Mouse (Mus musculus) lung, adult 18-20 months (tissue): ENCODE measurements around the gene Mptx2.
"Not testable (repeated sequence)": the region's sequence is repeated elsewhere in the genome, so short reads cannot be mapped to it uniquely, and the experiment has no call there.

Experiments used
- DNase-seq, 2 experiments: peaks; one replicate each; pipeline ENCODE4 v3.0.0; 2022; ENCODE audit warnings: mixed read lengths in 2 of 2

The Mptx2 gene

DNA sequence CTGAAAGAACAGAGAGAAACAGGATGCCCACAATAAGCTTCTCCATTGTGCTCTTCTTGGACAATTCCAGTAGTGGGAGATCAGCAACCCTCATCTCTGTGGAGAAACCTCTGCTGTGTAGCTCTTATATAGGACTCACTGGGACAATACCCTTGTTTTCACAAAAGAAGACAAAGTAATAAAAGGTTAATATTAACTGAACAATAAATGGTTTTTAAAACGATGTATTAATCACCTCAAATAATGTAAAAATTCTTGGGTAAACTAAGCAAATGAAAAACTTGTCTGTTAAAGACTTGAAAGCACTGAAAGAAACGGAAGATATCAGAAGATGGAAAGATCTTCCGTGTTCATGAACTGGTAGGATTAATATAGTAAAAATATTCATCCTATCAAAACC is at the start of gene Mptx2:
Gene Mptx2, minus strand, starts transcription at position 101 of the 400 bp plus-strand sequence.
- DNase-seq, result no peak

GRCm38 (mm10) chr1:173326552-173326951 is 49.0 kb upstream of the Mptx2 start:
- no peak for DNase-seq

DNA sequence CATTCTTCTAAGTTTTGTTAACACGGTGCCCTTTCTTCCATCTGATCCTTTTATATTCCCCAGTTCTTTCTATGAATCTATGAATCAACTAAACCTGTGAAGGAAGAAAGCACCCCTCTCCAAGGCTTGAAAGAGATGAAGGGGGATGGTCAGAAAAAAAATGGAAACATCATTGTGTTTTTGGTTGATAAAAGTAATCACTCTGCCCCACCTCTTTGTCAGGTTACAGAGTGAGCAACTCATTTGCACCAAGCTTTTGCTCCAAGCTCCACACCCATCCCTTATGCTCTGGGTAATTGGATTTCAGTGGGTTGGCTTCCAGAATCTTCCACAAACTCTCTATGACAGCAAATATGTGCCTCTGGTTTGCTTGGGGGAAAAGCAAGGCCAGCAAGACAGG is 47.8 kb upstream of the Mptx2 start:
- DNase-seq, result no peak

DNA sequence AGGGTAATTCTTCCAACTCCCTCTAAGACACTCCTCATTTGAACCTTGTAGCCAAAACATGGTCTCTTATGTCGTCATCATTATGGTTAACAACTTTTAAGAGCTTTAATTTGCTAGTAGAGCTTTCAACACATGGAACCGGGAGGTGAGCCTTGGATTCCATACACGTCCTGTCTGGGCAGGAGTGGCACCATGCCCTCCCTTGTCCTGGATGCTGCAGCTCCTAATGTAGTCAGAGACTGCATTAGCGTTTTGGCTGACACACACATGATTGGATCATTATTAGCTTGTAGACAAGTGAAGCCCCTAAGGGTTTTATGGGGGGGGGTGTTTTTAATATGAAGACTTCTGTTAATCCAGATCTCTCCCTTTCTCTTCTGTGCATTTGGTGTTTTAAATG is 47.4 kb upstream of the Mptx2 start:
- DNase-seq, result no peak

DNA sequence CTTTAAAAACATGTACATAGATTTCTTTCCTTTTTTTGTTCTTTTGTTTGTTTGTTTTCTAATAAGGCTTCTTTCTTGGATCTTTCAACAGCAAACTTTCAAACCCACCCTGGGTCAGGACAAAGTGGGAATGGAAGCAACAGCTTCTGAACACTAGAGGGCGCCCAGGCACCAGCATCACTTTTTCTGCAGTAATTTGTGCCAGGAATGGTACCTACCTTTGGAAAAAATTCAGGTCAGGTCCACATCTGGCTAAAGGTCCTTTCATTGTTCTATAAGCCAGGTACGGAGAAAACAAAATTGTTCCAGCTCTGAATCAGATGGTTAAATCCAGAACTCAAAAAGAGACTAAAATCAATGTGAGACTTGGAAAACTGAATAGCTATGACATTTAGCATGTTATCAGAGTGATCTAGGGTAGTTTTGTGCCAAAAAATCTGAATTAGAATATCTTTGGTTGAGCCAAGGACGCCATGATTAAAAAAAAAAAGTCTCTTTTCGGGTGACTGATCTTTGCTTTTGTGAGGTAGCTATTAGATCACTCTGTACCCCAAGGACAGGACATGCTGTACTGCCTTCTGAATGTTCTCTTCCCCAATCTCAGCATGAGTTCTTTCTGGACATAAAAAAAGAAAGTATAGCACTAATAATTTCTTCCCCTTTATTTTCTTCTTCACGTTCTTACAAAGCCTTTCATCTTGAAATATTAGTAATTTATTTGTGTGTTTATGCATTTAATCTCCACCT is 46.4 kb upstream of the Mptx2 start:
- DNase-seq, result peak in 1 of 2 experiments; percentile 3

- DNase-seq, result no peak
Measured at GRCm38 (mm10) chr1:173322249-173322627, 44.7 kb upstream of the Mptx2 start.

DNA sequence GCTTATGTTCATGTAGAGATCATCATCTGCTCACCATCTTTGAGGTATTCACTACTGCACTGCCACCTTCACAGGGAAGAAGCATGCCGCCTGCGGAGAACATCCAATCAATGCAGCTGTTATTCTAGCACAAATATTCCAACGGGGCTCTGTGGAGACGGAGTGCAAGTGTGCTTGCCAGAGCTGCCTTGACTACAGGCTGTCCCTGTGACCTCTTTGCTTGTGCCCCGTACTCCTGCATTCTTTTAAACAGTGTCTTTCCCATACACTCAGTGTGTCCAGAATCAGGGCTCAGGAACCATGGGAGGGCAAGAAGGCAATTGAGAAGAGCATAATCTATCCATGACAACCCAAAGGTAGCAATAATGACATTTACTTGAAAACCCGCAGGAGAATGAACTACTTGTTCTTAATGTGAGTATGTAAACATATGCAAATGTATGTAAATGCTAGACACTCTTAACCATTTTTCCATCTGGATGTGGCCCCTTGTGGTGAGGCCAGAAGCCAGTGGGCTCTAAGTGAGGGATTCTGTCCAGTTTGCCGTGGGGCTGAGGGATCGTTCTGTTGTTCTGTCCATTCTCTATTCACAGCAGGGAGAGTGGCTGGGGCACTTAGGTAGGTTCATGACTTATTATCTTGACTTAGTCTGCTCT is 44.1 kb upstream of the Mptx2 start:
- no peak for DNase-seq

GRCm38 (mm10) chr1:173317925-173318477 is 40.4 kb upstream of the Mptx2 start:
- no peak for DNase-seq

- DNase-seq, result no peak
Measured at GRCm38 (mm10) chr1:173315725-173316124, 38.1 kb upstream of the Mptx2 start.

- not testable (repeated sequence) for DNase-seq
Measured at GRCm38 (mm10) chr1:173313535-173314050, 36.0 kb upstream of the Mptx2 start.

DNA sequence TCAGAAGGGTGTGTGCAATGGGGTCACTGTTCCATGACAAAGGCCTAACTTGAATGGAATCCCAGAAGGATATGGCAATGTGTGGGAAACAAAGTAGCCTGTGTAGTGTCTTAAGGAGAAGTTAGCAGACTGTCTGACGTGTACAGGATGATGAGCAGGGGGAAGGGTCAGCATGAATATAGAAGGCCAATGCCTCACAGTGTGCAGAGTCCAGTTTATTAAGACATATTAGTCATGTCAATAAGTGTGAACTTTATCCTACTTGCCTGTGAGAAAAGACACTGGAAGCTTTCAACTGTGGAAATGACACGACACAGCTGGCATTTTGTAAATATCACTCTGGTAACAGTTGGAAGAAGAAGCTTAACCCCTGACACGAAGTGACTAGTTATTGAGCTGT is 25.2 kb upstream of the Mptx2 start:
- not testable (repeated sequence) for DNase-seq

- no peak for DNase-seq
Measured at GRCm38 (mm10) chr1:173265701-173266100, 11.9 kb downstream of the Mptx2 start, which contains the start of gene Olfr418. Gene Olfr418 (plus strand): TSS chr1:173266001.

DNA sequence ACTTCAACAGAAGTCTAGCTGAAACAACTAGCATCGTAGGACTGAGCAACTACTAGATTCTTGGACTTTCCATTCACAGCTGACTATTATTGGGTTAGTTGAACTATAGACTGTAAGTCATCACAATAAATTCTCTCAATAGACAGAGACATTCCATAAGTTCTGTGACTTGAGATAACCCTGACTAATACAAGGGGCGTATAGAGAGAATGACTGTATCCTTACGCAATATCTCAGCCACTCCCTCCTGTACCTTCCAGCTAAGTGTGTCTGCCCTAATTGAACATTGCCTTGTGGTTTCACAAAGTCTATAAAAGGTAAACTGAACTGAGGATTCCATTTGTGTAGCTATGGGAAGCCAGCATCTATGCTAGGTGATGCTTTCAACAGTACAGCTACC is 27.7 kb downstream of the Mptx2 start:
- no peak for DNase-seq

DNA sequence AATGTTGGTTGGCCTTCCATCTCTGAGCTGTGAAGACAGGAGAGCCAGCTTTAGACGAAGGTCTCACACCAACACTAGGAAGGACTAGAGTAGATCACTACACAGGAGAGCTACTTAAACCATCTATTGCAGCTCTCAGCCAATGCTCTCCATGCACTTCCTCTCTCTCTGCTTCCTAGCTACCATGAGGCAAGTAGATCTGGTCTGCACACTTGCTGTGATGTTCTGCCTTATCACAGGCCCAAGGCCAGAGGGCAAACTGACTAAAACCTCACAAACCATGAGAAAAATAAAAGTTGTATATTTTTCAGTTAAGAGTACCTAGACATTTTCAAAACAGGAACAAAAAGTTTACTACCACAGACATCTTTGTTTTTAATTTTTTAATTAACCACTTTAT is 40.6 kb downstream of the Mptx2 start:
- DNase-seq, result not testable (repeated sequence)

DNA sequence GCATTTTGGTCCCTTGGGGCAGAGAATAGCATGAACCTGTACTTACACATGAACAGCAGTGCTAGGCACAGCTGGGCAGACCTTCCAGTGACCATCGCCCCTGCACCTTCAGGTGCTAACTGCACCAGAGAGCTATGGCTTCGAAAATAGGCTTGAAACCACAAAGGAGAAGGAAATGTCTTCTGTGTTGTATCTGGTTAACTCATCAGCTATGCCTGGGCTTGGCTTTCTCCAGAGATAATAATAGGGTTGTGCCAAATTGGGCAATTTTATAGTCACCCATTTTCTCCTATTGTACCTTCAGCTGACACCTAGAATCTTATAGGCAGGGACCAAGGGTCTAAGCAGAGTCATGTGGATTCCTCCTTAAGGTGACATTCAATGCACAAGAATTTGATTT is 50.5 kb downstream of the Mptx2 start, which contains the start of gene Fcer1a:
Gene Fcer1a, minus strand, starts transcription at position 134 of the 400 bp plus-strand sequence.
- DNase-seq, result no peak
